Mouse (Mus musculus) kidney, adult 10 weeks (tissue): ENCODE data around the gene Apln. TPM values are rescaled to one million over a fixed set of nuclear protein-coding genes. Genes with fewer than 3 reads are reported as not detected.

Experiments used
- polyA plus RNA-seq: library from polyadenylated mRNA; stranded (reverse); fragments of 350-450 nt; fragmentation: Illumina TruSeq; extraction: RNeasy Lipid Tissue Mini Kit (QIAGEN cat#74804); gene quantifications from one replicate; pipeline ENCODE4 v1.2.3, GENCODE M21; 2014; ENCODE audit warnings: low read depth, low replicate concordance

Gene Apln
- 13.5 TPM for polyA plus RNA-seq

DNA sequence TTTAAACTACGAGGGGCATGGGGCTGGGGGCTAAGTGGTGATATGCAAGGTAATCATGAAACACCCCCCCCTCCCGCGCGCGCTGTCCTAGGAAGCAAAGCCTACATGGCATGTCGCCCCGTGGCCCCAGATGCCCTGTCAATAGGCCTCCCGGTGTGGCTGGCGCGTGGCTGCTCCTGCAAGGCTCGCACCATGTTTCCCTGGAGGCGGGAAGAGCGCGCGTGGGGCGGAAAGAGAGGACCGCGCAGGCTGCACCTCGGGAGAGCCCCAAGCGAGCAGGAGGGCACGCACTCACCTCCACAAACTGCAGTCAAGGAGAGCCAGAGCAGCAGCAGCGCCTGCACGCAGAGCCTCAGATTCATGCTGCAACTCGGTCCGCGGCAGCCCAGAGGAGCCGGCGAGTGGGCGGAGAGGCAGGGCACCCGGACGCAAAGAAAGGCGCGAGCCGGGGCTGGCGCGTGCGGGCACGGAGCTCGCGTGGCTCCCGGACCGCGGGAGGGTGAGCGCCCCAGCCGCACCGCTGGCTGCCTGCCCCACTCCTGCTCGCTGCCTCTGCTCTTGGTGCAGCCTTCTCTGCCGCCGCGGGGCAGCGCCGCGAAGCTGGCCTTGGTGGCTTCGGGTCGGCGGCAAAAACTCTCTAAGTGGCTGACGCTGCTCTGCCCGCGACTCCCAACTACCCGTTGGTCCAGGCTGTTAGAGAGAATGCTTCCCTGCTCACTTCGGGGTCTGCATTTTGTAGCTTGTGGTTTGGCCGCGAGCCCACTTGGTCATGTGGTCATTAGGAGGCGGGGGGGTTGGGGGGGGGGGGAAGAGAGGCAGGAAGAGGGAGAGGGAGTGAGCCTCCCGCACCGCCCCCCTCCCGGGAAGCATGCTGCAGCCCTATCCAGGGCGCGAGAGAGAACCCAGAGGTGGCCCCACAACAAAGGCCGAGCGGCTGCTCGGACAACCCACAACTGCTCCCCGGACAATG, at the start of gene Apln:
TSS of gene Apln (minus strand) at position 710 of the 970 bp plus-strand sequence.

Other genes with a start within 250 kb of the Apln start
- 3.8 TPM for gene Smarca1, start 141.9 kb downstream of the Apln start, polyA plus RNA-seq
- gene Ocrl, start 122.5 kb downstream of the Apln start, polyA plus RNA-seq, result 23.9 TPM
- gene Xpnpep2, start 73.9 kb upstream of the Apln start, polyA plus RNA-seq, result 4.6 TPM
- gene Sash3, start 111.6 kb upstream of the Apln start, polyA plus RNA-seq, result 0.20 TPM
- gene Zdhhc9, start 174.0 kb upstream of the Apln start, polyA plus RNA-seq, result 76.4 TPM
- gene Utp14a, start 222.0 kb upstream of the Apln start, polyA plus RNA-seq, result 15.2 TPM